Mouse (Mus musculus) hindbrain, embryonic 11.5 days (tissue): Measurements from ENCODE around the gene Stard3nl. TPM values are rescaled to one million over a fixed set of nuclear protein-coding genes. Genes with fewer than 3 reads are reported as not detected.

Source experiments
- ATAC-seq: fragments of 200-750 bp; cut with Nextera tagmentation; 2 replicates; pipeline ENCODE4 v1.8.0; 2017; ENCODE audit warnings: mild to moderate bottlenecking, moderate TSS enrichment, moderate library complexity; ENCODE audit not compliant: low FRiP score
- DNase-seq: peaks from one replicate; pipeline ENCODE4 v3.0.0-alpha.2; 2015; ENCODE audit warnings: low spot score
- H3K27ac ChIP-seq: fragments of 300-500 bp; sonication (generic); 2 replicates; pipeline ENCODE4 v1.5.1; 2014; ENCODE audit warnings: mild to moderate bottlenecking, low read depth, low read length
- H3K27me3 ChIP-seq: fragments of 300-500 bp; sonication (generic); 2 replicates; pipeline ENCODE4 v1.6.1; 2014; ENCODE audit warnings: mild to moderate bottlenecking, low read length, moderate library complexity, mixed read lengths; ENCODE audit not compliant: control insufficient read depth, insufficient read depth
- H3K36me3 ChIP-seq: fragments of 300-500 bp; sonication (generic); 2 replicates; pipeline ENCODE4 v1.6.1; 2014; ENCODE audit warnings: mild to moderate bottlenecking, low read length, moderate library complexity, mixed read lengths; ENCODE audit not compliant: control insufficient read depth, insufficient read depth
- H3K4me1 ChIP-seq: fragments of 300-500 bp; sonication (generic); replicated peaks from 2 replicates; pipeline ENCODE4 v1.6.1; 2014; ENCODE audit warnings: low read length, mixed read lengths; ENCODE audit not compliant: control insufficient read depth, insufficient read depth
- H3K4me2 ChIP-seq: fragments of 300-500 bp; sonication (generic); replicated peaks from 2 replicates; pipeline ENCODE4 v1.6.1; 2014; ENCODE audit warnings: mild to moderate bottlenecking, low read depth, low read length
- H3K4me3 ChIP-seq: fragments of 300-500 bp; sonication (generic); 2 replicates; pipeline ENCODE4 v1.5.1; 2014; ENCODE audit warnings: low read depth, low read length
- H3K9ac ChIP-seq: fragments of 300-500 bp; sonication (generic); 2 replicates; pipeline ENCODE4 v1.6.1; 2014; ENCODE audit warnings: low read depth, low read length
- H3K9me3 ChIP-seq: fragments of 300-500 bp; sonication (generic); 2 replicates; pipeline ENCODE4 v1.6.1; 2016; ENCODE audit warnings: low read length; ENCODE audit not compliant: control insufficient read depth
- WGBS: fragments of 180-500 bp; shearing (Covaris S2); extraction: QIAGEN DNeasy Blood & Tissue Kit; methylation state at CpG from one replicate; pipeline ENCODE4 v1.1.7; 2014; 5-methylcytosine and 5-hydroxymethylcytosine counted together
- polyA plus RNA-seq: library from polyadenylated mRNA; unstranded; fragments of >200 nt; fragmentation: Nextera tagmentation; extraction: Ambion mirVana; gene quantifications from 2 replicates; pipeline ENCODE4 v1.2.1, GENCODE M21; 2014

Gene Stard3nl
- polyA plus RNA-seq, 1 experiment from 2014 or later: 139 TPM

DNA sequence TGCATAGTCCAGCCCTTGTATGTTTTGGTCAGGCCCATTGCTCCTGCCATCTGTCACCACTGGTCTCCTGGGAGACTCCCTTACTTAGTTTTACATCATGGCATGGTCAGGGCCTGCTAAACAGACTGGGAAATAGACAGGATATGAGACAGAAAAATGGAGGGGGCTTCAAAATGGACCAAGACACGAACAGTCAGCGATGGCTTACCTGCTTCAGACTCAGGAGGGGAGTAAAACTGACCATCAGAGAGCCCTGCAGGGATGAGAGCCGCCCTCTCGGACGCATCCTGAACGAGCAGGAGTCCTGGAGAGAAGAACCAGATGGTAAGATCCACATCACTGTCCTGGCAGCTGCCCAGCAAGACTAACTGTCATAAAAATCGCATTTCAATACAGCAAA is 28.1 kb downstream of the Stard3nl start:
- no peaks in the 10 kb centered on the region for H3K27me3 ChIP-seq
- no peak for DNase-seq
- H3K4me1 ChIP-seq: no peaks in the 10 kb centered on the region
- no peak overlapping the region for H3K4me2 ChIP-seq
- no peaks in the 10 kb centered on the region for H3K9me3 ChIP-seq
- H3K9ac ChIP-seq: no peak overlapping the region
- H3K36me3 ChIP-seq: no peaks in the 10 kb centered on the region
- WGBS: 91% methylated on average over 7 of the region's 7 CpGs
- no peak overlapping the region for H3K4me3 ChIP-seq
- no peak for ATAC-seq
- no peak overlapping the region for H3K27ac ChIP-seq

DNA sequence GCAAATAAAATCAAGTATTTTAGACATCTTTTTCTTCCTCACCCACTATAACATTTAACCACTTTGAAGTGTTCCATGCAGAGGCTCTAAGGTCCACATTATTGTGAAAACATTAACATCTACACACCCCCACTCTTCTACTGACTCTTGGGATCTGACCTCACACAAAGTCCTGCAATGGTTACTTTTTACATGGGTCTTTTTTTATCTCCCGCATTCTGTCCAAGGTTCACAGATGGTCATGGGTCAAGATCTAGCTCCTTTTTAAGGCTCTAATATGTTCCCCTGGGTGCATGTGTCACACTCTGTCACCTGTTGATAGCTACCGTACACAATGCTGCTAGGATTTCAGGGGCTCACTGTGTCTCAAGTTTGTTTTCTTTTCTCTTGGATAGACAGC is 28.7 kb downstream of the Stard3nl start:
- no peak overlapping the region for H3K27ac ChIP-seq
- 76% methylated on average over 2 of the region's 2 CpGs for WGBS
- DNase-seq (no peak), ATAC-seq (no peak)
- no peaks in the 10 kb centered on the region for H3K4me1 ChIP-seq
- H3K27me3 ChIP-seq: no peaks in the 10 kb centered on the region
- H3K9me3 ChIP-seq: no peaks in the 10 kb centered on the region
- H3K4me3 ChIP-seq: no peak overlapping the region
- H3K4me2 ChIP-seq: no peak overlapping the region
- H3K36me3 ChIP-seq: no peaks in the 10 kb centered on the region
- H3K9ac ChIP-seq: no peak overlapping the region

DNA sequence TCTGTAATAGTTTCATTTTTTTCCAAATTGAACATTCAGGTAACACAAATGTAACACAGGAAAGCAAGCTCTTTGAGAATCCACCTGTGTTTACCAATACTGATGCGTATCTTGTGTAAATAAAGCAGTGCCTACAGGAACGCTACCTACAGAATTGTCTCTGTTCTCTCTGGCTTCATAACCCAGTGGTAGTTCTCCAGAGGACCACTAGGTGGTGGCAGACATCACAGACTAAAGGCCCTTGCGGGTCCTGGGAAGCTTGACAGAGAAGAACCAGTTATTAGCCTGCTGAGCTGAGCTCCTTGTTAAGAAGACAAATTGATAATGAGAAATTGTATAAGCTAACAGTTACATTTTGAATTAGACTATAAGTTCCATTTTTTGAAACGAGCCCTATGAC is 30.0 kb downstream of the Stard3nl start:
- Histone ChIP-seq H3K27me3 (no peaks in the 10 kb centered on the region), H3K4me3 (no peak overlapping the region), H3K4me2 (no peak overlapping the region), H3K4me1 (no peaks in the 10 kb centered on the region), H3K27ac (no peak overlapping the region), H3K9ac (no peak overlapping the region), H3K9me3 (no peaks in the 10 kb centered on the region), H3K36me3 (no peaks in the 10 kb centered on the region)
- ATAC-seq (peak; percentile 75; the same call in 1 of the 2 replicates), DNase-seq (peak; percentile 81)
- WGBS: 37% methylated on average over 4 of the region's 4 CpGs

DNA sequence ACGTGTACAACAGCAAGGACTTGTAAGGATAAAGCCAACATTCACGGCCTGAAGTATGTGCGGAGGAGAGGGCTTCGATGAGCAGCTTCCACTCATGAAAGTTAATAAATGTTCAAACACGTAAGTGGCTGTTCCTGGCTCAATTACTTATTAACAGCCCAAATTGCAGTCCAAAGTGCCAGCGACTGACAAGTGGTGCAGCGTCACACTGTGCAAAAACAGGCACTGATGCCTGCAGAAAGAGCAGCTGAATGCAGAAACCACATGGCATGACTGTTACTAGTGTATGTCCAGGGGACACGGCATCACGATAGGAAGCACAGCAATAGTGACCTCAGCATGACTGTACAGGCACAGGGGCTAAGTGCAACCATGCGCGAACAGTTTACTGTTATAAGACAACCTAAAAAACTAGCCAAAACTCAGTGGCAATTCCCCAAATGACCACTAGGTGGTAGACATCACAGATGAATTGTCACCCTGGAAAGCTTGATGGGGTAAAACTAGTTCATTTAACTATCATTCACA is 31.3 kb downstream of the Stard3nl start:
- no peak overlapping the region for H3K27ac ChIP-seq
- no peak overlapping the region for H3K4me3 ChIP-seq
- H3K36me3 ChIP-seq: no peaks in the 10 kb centered on the region
- DNase-seq: peak; percentile 72
- H3K9ac ChIP-seq: no peak overlapping the region
- 89% methylated on average over 11 of the region's 11 CpGs for WGBS
- H3K27me3 ChIP-seq: no peaks in the 10 kb centered on the region
- no peaks in the 10 kb centered on the region for H3K4me1 ChIP-seq
- H3K9me3 ChIP-seq: no peaks in the 10 kb centered on the region
- no peak overlapping the region for H3K4me2 ChIP-seq
- no peak for ATAC-seq

DNA sequence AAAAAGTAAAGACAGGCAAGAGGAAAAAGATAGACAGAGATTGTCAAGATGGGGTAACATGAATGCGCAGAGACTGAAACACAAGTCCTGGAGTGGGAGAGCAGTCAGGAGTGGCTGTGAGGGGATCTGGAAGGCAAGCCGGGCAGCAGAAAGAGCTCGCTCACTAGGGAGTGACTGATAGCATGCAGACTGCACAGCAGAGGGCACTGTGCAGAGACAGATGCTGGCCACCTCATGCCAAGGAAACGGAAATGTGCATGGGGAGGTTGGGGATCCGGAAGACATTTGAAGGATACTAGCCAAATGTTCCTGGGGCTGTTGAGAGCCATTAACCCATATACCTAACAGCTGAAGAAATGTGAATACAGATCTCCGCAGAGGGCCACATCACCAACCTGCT is 33.2 kb downstream of the Stard3nl start:
- Histone ChIP-seq H3K4me3 (no peak overlapping the region), H3K4me1 (no peaks in the 10 kb centered on the region), H3K36me3 (no peaks in the 10 kb centered on the region; the same call in 1 of the 2 replicates), H3K27me3 (no peaks in the 10 kb centered on the region), H3K4me2 (no peak overlapping the region), H3K9ac (no peak overlapping the region), H3K9me3 (no peaks in the 10 kb centered on the region), H3K27ac (no peak overlapping the region)
- ATAC-seq (no peak), DNase-seq (no peak)
- WGBS: 71% methylated on average over 6 of the region's 6 CpGs

DNA sequence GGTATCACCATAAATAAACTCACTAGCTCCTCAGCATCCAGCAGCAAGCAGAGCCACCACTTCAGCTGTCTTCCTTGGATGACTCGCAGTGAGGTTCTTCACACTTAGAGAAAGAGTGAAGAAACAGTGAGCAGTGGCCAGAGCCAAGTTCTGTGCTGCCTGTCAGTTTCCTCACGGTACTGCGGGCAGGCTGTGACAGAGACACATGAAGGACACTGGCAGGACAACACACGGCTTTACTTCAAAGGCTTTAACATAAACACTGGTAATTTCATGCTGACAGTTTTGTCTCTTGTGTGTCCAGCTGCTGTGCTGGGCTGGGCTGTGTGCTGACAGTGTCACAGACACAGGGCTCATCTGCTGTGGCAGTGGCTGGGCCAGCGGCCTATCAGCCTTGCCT is 37.6 kb downstream of the Stard3nl start:
- H3K27ac ChIP-seq: no peak overlapping the region
- H3K4me2 ChIP-seq: no peak overlapping the region
- DNase-seq: no peak
- H3K9me3 ChIP-seq: no peaks in the 10 kb centered on the region
- no peak overlapping the region for H3K9ac ChIP-seq
- WGBS: 71% methylated on average over 5 of the region's 5 CpGs
- ATAC-seq: no peak
- no peak overlapping the region for H3K4me3 ChIP-seq
- H3K4me1 ChIP-seq: no peaks in the 10 kb centered on the region
- no peaks in the 10 kb centered on the region for H3K27me3 ChIP-seq
- H3K36me3 ChIP-seq: no peaks in the 10 kb centered on the region; the same call in 1 of the 2 replicates

DNA sequence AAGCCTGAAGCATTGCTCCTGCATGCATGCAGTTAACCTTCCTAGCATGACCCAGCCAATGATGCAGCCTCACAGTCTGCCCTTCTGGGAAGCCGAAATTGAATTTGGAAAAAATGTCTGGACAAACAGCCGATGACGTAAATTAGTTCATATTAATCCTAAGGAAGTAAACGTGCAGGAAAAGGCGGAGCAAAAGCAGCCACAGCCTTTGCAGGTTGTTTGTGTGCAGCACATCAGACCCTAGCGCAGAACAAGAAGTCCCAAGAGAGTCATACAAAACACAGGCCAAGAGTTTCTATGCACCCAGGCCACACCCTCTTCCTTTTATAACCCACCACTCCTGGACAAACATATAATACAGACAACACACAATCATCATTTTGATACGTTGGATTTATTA is 38.3 kb downstream of the Stard3nl start:
- H3K4me1 ChIP-seq: no peaks in the 10 kb centered on the region
- H3K4me3 ChIP-seq: no peak overlapping the region
- H3K4me2 ChIP-seq: no peak overlapping the region
- DNase-seq (no peak), ATAC-seq (no peak)
- WGBS: 89% methylated on average over 7 of the region's 7 CpGs
- no peaks in the 10 kb centered on the region for H3K9me3 ChIP-seq
- no peaks in the 10 kb centered on the region; the same call in 1 of the 2 replicates for H3K36me3 ChIP-seq
- no peak overlapping the region for H3K27ac ChIP-seq
- H3K27me3 ChIP-seq: no peaks in the 10 kb centered on the region
- no peak overlapping the region for H3K9ac ChIP-seq

DNA sequence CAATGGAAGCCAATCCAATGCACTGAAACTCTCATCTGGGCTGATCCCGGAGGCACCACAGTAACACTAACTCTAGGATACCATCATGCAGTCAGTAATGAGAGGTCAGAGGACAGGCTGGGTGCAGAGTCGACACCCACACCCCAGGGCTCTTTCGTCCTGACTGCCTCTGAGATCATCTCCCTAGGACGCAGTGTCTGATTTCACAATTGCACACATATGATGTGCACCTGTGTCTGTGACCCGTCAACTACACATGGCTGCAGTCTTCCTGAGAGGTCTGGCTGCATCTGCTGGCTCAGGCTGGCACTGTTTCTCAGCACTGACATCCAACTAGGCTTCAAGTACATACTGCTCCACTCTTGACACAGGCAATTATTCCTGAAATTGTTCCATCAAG is 38.9 kb downstream of the Stard3nl start:
- 76% methylated on average over 5 of the region's 5 CpGs for WGBS

DNA sequence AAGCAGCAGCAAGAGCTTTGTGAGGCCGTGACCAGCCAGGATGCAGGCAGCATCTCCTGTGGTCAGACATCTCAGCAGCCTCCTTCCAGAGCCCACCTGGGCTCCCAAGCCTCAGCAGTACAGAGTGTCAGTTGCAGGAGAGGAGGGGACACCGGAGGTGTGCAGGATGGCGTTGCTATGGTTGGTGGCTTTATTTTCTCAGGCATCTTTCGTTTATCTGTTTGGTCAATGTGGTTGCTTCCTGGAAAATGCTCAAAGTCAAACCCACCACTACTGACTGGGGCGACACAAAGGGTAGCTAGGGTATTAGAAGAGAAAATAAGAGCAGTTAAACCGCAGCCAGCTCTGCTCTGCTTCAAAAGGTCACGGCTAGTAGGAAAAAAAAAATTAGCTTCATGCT is 39.5 kb downstream of the Stard3nl start:
- H3K4me1 ChIP-seq: no peaks in the 10 kb centered on the region
- ATAC-seq (no peak), DNase-seq (no peak)
- no peak overlapping the region for H3K4me2 ChIP-seq
- 69% methylated on average over 7 of the region's 7 CpGs for WGBS
- no peaks in the 10 kb centered on the region for H3K9me3 ChIP-seq
- H3K36me3 ChIP-seq: no peaks in the 10 kb centered on the region; the same call in 1 of the 2 replicates
- no peak overlapping the region for H3K9ac ChIP-seq
- H3K27ac ChIP-seq: no peak overlapping the region
- no peak overlapping the region for H3K4me3 ChIP-seq
- H3K27me3 ChIP-seq: no peaks in the 10 kb centered on the region

More for the DNA sequence above, 38.9 kb downstream of the Stard3nl start:
- Histone ChIP-seq H3K4me3 (no peak overlapping the region), H3K4me1 (no peaks in the 10 kb centered on the region), H3K36me3 (no peaks in the 10 kb centered on the region; the same call in 1 of the 2 replicates), H3K4me2 (no peak overlapping the region), H3K9ac (no peak overlapping the region), H3K27ac (no peak overlapping the region), H3K9me3 (no peaks in the 10 kb centered on the region), H3K27me3 (no peaks in the 10 kb centered on the region)
- DNase-seq: no peak
- ATAC-seq: no peak
